Mouse (Mus musculus) heart, embryonic 14.5 days (tissue): ENCODE results near the gene Gab1. TPM values are rescaled to one million over a fixed set of nuclear protein-coding genes. Genes with fewer than 3 reads are reported as not detected.

Experiments
- ATAC-seq: fragments of 200-750 bp; cut with Nextera tagmentation; 2 replicates; pipeline ENCODE4 v1.8.0; 2017; ENCODE audit warnings: low read depth, moderate TSS enrichment; ENCODE audit not compliant: insufficient number of reproducible peaks, insufficient read depth, low FRiP score
- H3K27ac ChIP-seq, 2 experiments: fragments of 200-500 bp in 1 of 2; fragments of 300-500 bp in 1 of 2; sonication (generic) in 1 of 2; replicated peaks in 1 of 2; 2 replicates each; pipeline ENCODE4 v1.5.1; 2012 to 2014; ENCODE audit warnings: low read depth in 2 of 2, low read length in 2 of 2, control low read depth in 1 of 2, mild to moderate bottlenecking in 1 of 2, mixed read lengths in 1 of 2; ENCODE audit not compliant: control insufficient read depth in 1 of 2, insufficient read depth in 1 of 2
- H3K27me3 ChIP-seq: fragments of 300-500 bp; sonication (generic); 2 replicates; pipeline ENCODE4 v1.6.1; 2014; ENCODE audit warnings: mild to moderate bottlenecking, low read length, control low read depth; ENCODE audit not compliant: control insufficient read depth, insufficient read depth
- H3K36me3 ChIP-seq: fragments of 300-500 bp; sonication (generic); 2 replicates; pipeline ENCODE4 v1.6.1; 2014; ENCODE audit warnings: mild to moderate bottlenecking, control low read depth, low read length, mixed read lengths; ENCODE audit not compliant: control insufficient read depth, insufficient read depth
- H3K4me1 ChIP-seq, 2 experiments: fragments of 200-500 bp in 1 of 2; fragments of 300-500 bp in 1 of 2; sonication (generic) in 1 of 2; 2 replicates each; pipeline ENCODE4 v1.6.1; 2012 to 2014; ENCODE audit warnings: low read length in 2 of 2, control low read depth in 1 of 2, mixed read lengths in 1 of 2; ENCODE audit not compliant: control insufficient read depth in 2 of 2, insufficient read depth in 2 of 2
- H3K4me2 ChIP-seq: fragments of 300-500 bp; sonication (generic); 2 replicates; pipeline ENCODE4 v1.6.1; 2014; ENCODE audit warnings: mild to moderate bottlenecking, low read length
- H3K4me3 ChIP-seq, 2 experiments: fragments of 200-500 bp in 1 of 2; fragments of 300-500 bp in 1 of 2; sonication (generic) in 1 of 2; 2 replicates each; pipeline ENCODE4 v1.5.1; 2012 to 2014; ENCODE audit warnings: low read length in 2 of 2, mild to moderate bottlenecking in 2 of 2, control low read depth in 1 of 2, low read depth in 1 of 2, moderate library complexity in 1 of 2; ENCODE audit not compliant: control insufficient read depth in 1 of 2, insufficient read depth in 1 of 2
- H3K9ac ChIP-seq: fragments of 300-500 bp; sonication (generic); 2 replicates; pipeline ENCODE4 v1.6.1; 2014; ENCODE audit warnings: mild to moderate bottlenecking, low read length
- H3K9me3 ChIP-seq: fragments of 300-500 bp; sonication (generic); 2 replicates; pipeline ENCODE4 v1.6.1; 2016; ENCODE audit warnings: low read length, control low read depth; ENCODE audit not compliant: control insufficient read depth
- WGBS: fragments of 180-500 bp; shearing (Covaris S2); extraction: QIAGEN DNeasy Blood & Tissue Kit; methylation state at CpG from one replicate; pipeline ENCODE4 v1.1.7; 2014; 5-methylcytosine and 5-hydroxymethylcytosine counted together
- polyA plus RNA-seq: library from polyadenylated mRNA; unstranded; fragments of >200 nt; fragmentation: Nextera tagmentation; extraction: Ambion mirVana; gene quantifications from 2 replicates; pipeline ENCODE4 v1.2.1, GENCODE M21; 2014

Gab1 gene
- polyA plus RNA-seq, 1 experiment from 2014 or later, result 44.4 TPM

GRCm38 (mm10) chr8:80894528-80894927, 14.2 kb upstream of the Gab1 start:
- no peak overlapping the region for H3K4me2 ChIP-seq
- no peak for ATAC-seq
- H3K4me1 ChIP-seq, result peaks cover 4 to 5% of the 10 kb centered on the region in 2 experiments; a peak in 3 of 4 replicates
- H3K4me3 ChIP-seq, result no peak overlapping the region
- H3K27ac ChIP-seq, result no peak overlapping the region
- WGBS, result 86% methylated on average over 3 of the region's 3 CpGs
- no peak overlapping the region for H3K9ac ChIP-seq
- no peaks in the 10 kb centered on the region for H3K27me3 ChIP-seq
- no peaks in the 10 kb centered on the region for H3K36me3 ChIP-seq
- H3K9me3 ChIP-seq, result no peaks in the 10 kb centered on the region

DNA sequence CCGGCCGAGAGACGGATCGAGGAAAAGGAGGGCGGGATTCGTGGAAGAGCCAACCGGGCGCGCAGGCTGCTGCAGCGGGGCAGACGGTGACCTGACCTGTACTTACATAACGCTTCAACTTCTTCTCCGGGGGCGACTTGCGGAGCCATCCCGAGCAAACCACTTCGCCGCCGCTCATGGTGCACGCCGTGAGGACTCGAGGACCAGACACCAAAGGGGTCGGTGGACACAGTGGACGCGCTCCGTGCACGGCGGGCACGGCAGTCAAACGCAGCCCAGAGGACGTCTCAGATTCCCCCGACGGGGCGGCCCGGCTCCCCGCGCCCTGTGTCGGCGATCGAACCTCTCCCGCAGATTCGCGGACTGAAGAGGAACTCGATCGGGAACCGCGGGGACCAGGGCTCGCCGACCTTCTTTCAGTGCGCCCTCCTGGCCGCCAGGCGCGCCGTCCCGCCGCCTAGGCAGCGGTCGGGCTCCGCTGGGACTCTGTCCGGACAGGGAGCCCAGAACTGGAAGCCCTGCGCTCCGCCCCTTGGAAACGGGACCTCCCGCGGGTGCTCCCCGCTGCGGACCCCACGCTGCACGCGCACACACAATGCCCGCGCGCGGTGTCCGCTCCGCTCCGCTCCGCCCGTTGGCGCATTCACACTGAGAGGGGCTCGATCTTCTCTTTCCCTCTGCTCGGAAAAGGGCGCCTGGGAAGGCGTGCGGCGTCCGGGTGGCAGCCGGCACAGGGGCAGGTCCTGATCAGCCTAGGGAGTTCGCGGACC, 708 bp downstream of the Gab1 start:
- Histone ChIP-seq H3K27ac (peak overlapping the region; percentile 93 to 99), H3K9me3 (no peaks in the 10 kb centered on the region), H3K4me1 (peaks cover 4 to 20% of the 10 kb centered on the region in 2 experiments), H3K36me3 (no peaks in the 10 kb centered on the region), H3K4me3 (peak overlapping the region; percentile 75 to 97), H3K9ac (peak overlapping the region; percentile 90), H3K27me3 (no peaks in the 10 kb centered on the region), H3K4me2 (peak overlapping the region; percentile 71)
- WGBS, result 0% methylated on average over 88 of the region's 90 CpGs
- peak; percentile 65 for ATAC-seq

- no peak for ATAC-seq
- Histone ChIP-seq H3K4me1 (peaks cover 10 to 27% of the 10 kb centered on the region in 2 experiments), H3K36me3 (no peaks in the 10 kb centered on the region), H3K9ac (peak overlapping the region; percentile 90), H3K9me3 (no peaks in the 10 kb centered on the region), H3K27me3 (no peaks in the 10 kb centered on the region), H3K4me2 (peak overlapping the region; percentile 71), H3K4me3 (peak overlapping the region; percentile 75 to 97), H3K27ac (peak overlapping the region; percentile 93 to 99)
- under 1% methylated on average over 26 of the region's 26 CpGs for WGBS
Observed at GRCm38 (mm10) chr8:80878801-80879425, 1.4 kb downstream of the Gab1 start.

DNA sequence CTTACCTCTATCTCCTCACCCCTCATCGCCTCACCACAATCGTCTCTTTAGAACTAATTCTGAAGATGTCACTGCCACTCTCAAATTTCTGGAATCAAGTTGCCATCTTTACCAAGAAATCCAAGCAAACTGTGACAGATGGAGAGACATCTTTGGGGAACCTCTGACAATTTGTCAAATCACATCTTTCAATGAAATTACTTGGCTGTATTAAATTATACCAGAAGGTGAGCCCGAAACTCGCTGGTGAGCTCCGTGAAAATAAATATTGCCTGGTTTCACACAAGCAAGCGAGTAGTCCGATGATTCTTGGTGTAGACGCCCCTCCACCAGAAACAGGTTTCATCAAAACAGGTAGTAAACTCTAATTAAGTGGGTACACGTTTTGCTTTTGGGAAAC, 2.2 kb downstream of the Gab1 start:
- no peak for ATAC-seq
- Histone ChIP-seq H3K27me3 (no peaks in the 10 kb centered on the region), H3K36me3 (no peaks in the 10 kb centered on the region), H3K4me1 (peaks cover 14 to 33% of the 10 kb centered on the region in 2 experiments), H3K4me2 (peak overlapping the region; percentile 71), H3K9ac (peak overlapping the region; percentile 90), H3K9me3 (no peaks in the 10 kb centered on the region), H3K27ac (0 out of 4 replicates have a peak overlapping the region, but pooled peaks of 1 of the 2 experiments have one; percentile 99), H3K4me3 (peak overlapping the region; percentile 75 to 97)
- 27% methylated on average over 9 of the region's 9 CpGs for WGBS

DNA sequence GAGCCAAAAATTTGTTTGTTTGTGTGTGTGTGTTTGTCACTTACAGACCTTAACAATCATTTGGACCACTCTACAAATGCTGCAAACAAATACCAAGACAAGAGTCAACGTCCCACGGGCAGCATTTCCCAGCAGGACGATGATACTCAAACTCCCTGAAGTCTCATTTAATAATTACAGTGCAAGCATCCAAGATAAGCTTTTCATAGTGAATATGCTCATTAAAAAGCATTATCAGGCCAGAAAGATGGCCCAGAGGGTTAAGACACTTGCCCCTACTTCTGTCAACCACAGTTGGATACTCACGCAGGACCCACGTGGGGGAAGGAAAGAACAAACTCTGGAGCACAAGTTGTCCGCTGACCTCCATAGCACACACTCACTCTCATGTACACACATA, 4.8 kb downstream of the Gab1 start:
- Histone ChIP-seq H3K36me3 (no peaks in the 10 kb centered on the region), H3K27ac (no peak overlapping the region), H3K4me2 (no peak overlapping the region), H3K9ac (no peak overlapping the region), H3K4me3 (no peak overlapping the region), H3K4me1 (peaks cover 26 to 54% of the 10 kb centered on the region in 2 experiments), H3K9me3 (no peaks in the 10 kb centered on the region), H3K27me3 (no peaks in the 10 kb centered on the region)
- ATAC-seq, result no peak
- WGBS, result 90% methylated on average over 6 of the region's 6 CpGs

GRCm38 (mm10) chr8:80873723-80874427, 6.4 kb downstream of the Gab1 start:
- H3K4me2 ChIP-seq, result no peak overlapping the region
- WGBS, result 52% methylated on average over 10 of the region's 10 CpGs
- H3K4me1 ChIP-seq, result peaks cover 38 to 70% of the 10 kb centered on the region in 2 experiments

DNA sequence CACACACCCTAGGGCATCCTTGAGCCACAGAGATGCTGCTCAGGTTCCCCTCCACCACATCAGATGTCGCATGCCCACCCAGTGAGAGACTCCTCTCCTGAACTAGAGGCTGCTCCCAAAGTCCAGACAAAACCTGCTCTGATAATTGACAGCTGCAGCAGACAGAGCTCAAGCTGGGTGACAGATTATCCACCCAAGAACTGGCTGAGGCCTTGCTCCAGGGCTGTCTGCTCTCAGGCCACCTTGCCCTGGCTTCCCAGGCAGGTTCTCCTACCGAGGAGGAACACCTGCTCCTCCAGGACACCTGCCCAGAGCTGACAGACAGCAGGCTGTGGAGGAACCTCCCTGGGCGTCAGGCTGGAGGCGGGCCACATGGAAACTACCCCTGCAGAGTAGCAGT, 7.6 kb downstream of the Gab1 start:
- H3K27ac ChIP-seq, result 0 out of 4 replicates have a peak overlapping the region, but pooled peaks of 1 of the 2 experiments have one; percentile 22
- no peak for ATAC-seq
- no peak overlapping the region for H3K4me3 ChIP-seq
- H3K36me3 ChIP-seq, result no peaks in the 10 kb centered on the region
- no peaks in the 10 kb centered on the region for H3K9me3 ChIP-seq
- peaks cover 43 to 74% of the 10 kb centered on the region in 2 experiments for H3K4me1 ChIP-seq
- H3K27me3 ChIP-seq, result no peaks in the 10 kb centered on the region
- no peak overlapping the region for H3K4me2 ChIP-seq
- no peak overlapping the region; the same call in 1 of the 2 replicates for H3K9ac ChIP-seq
- 58% methylated on average over 4 of the region's 4 CpGs for WGBS

More at GRCm38 (mm10) chr8:80873723-80874427, 6.4 kb downstream of the Gab1 start:
- Histone ChIP-seq H3K27ac (peak overlapping the region in 1 of 2 experiments; percentile 1; a peak in 1 of 4 replicates), H3K4me3 (no peak overlapping the region), H3K27me3 (no peaks in the 10 kb centered on the region), H3K9ac (no peak overlapping the region; the same call in 1 of the 2 replicates), H3K9me3 (no peaks in the 10 kb centered on the region), H3K36me3 (no peaks in the 10 kb centered on the region)
- no peak for ATAC-seq
